Mouse (Mus musculus) liver, embryonic 12.5 days (tissue): ENCODE results near the gene Adh1. TPM values are rescaled to one million over a fixed set of nuclear protein-coding genes. Genes with fewer than 3 reads are reported as not detected.

ENCODE experiments used
- ATAC-seq: fragments of 200-750 bp; cut with Nextera tagmentation; 2 replicates; pipeline ENCODE4 v1.8.0; 2017; ENCODE audit warnings: moderate number of reproducible peaks, mild to moderate bottlenecking, moderate library complexity
- H3K27ac ChIP-seq: fragments of 300-500 bp; sonication (generic); 2 replicates; pipeline ENCODE4 v1.5.1; 2016; ENCODE audit warnings: mild to moderate bottlenecking
- H3K27me3 ChIP-seq: fragments of 300-500 bp; sonication (generic); replicated peaks from 2 replicates; pipeline ENCODE4 v1.6.1; 2016; ENCODE audit warnings: mild to moderate bottlenecking, moderate library complexity
- H3K36me3 ChIP-seq: fragments of 300-500 bp; sonication (generic); 2 replicates; pipeline ENCODE4 v1.6.1; 2016; ENCODE audit warnings: mild to moderate bottlenecking, moderate library complexity
- H3K4me1 ChIP-seq: fragments of 300-500 bp; sonication (generic); 2 replicates; pipeline ENCODE4 v1.6.1; 2016
- H3K4me2 ChIP-seq: fragments of 300-500 bp; sonication (generic); 2 replicates; pipeline ENCODE4 v1.6.1; 2016; ENCODE audit warnings: mild to moderate bottlenecking, moderate library complexity
- H3K4me3 ChIP-seq: fragments of 300-500 bp; sonication (generic); 2 replicates; pipeline ENCODE4 v1.5.1; 2016; ENCODE audit warnings: mild to moderate bottlenecking, moderate library complexity
- H3K9ac ChIP-seq: fragments of 300-500 bp; sonication (generic); 2 replicates; pipeline ENCODE4 v1.6.1; 2016; ENCODE audit warnings: mild to moderate bottlenecking, moderate library complexity
- H3K9me3 ChIP-seq: fragments of 300-500 bp; sonication (generic); replicated peaks from 2 replicates; pipeline ENCODE4 v1.6.1; 2016; ENCODE audit warnings: mild to moderate bottlenecking, moderate library complexity
- WGBS: fragments of 180-500 bp; shearing (Covaris S2); methylation state at CpG from one replicate; pipeline ENCODE4 v1.1.7; 2016; ENCODE audit not compliant: insufficient replicate concordance; 5-methylcytosine and 5-hydroxymethylcytosine counted together
- polyA plus RNA-seq: library from polyadenylated mRNA; unstranded; fragments of >200 nt; fragmentation: Nextera tagmentation; extraction: Ambion mirVana; gene quantifications from 2 replicates; pipeline ENCODE4 v1.2.1, GENCODE M21; 2016

The Adh1 gene
- polyA plus RNA-seq, 1 experiment from 2014 or later = 0.92 TPM

GRCm38 (mm10) chr3:138263154-138263930 is 2.6 kb downstream of the Adh1 start:
- no peaks in the 10 kb centered on the region for H3K36me3 ChIP-seq
- 45% methylated on average over 5 of the region's 5 CpGs for WGBS
- H3K27ac ChIP-seq = no peak overlapping the region
- ATAC-seq = no peak
- no peaks in the 10 kb centered on the region for H3K9me3 ChIP-seq
- H3K4me3 ChIP-seq = no peak overlapping the region
- no peaks in the 10 kb centered on the region for H3K27me3 ChIP-seq
- H3K4me1 ChIP-seq = no peaks in the 10 kb centered on the region
- H3K4me2 ChIP-seq = no peak overlapping the region
- H3K9ac ChIP-seq = no peak overlapping the region

- Histone ChIP-seq H3K9ac (no peak overlapping the region), H3K9me3 (no peaks in the 10 kb centered on the region), H3K27me3 (no peaks in the 10 kb centered on the region), H3K27ac (no peak overlapping the region), H3K4me1 (no peaks in the 10 kb centered on the region), H3K4me2 (no peak overlapping the region), H3K4me3 (no peak overlapping the region), H3K36me3 (no peaks in the 10 kb centered on the region)
- WGBS = 68% methylated on average over 3 of the region's 3 CpGs
- no peak for ATAC-seq
Observed at GRCm38 (mm10) chr3:138264648-138265047, 3.9 kb downstream of the Adh1 start.

- no peaks in the 10 kb centered on the region for H3K4me1 ChIP-seq
- WGBS = 31% methylated on average over 1 of the region's 1 CpGs
- ATAC-seq = no peak
Observed at GRCm38 (mm10) chr3:138270507-138270906, 9.7 kb downstream of the Adh1 start.

GRCm38 (mm10) chr3:138271297-138271696 is 10.5 kb downstream of the Adh1 start:
- WGBS = 70% methylated on average over 2 of the region's 2 CpGs
- no peak for ATAC-seq

More at GRCm38 (mm10) chr3:138270507-138270906, 9.7 kb downstream of the Adh1 start:
- no peaks in the 10 kb centered on the region for H3K9me3 ChIP-seq
- no peak overlapping the region for H3K27ac ChIP-seq
- H3K27me3 ChIP-seq = no peaks in the 10 kb centered on the region
- no peaks in the 10 kb centered on the region for H3K36me3 ChIP-seq
- H3K4me3 ChIP-seq = no peak overlapping the region
- H3K9ac ChIP-seq = no peak overlapping the region
- no peak overlapping the region for H3K4me2 ChIP-seq

GRCm38 (mm10) chr3:138273080-138273479 is 12.3 kb downstream of the Adh1 start:
- no peaks in the 10 kb centered on the region for H3K4me1 ChIP-seq
- WGBS = 76% methylated on average over 7 of the region's 7 CpGs
- no peaks in the 10 kb centered on the region for H3K9me3 ChIP-seq
- H3K27ac ChIP-seq = no peak overlapping the region
- H3K4me2 ChIP-seq = no peak overlapping the region
- H3K36me3 ChIP-seq = no peaks in the 10 kb centered on the region
- ATAC-seq = no peak
- no peak overlapping the region for H3K4me3 ChIP-seq
- H3K9ac ChIP-seq = no peak overlapping the region
- no peaks in the 10 kb centered on the region for H3K27me3 ChIP-seq

More at GRCm38 (mm10) chr3:138271297-138271696, 10.5 kb downstream of the Adh1 start:
- H3K4me1 ChIP-seq = no peaks in the 10 kb centered on the region
- H3K4me2 ChIP-seq = no peak overlapping the region
- no peak overlapping the region for H3K4me3 ChIP-seq
- no peaks in the 10 kb centered on the region for H3K36me3 ChIP-seq
- no peak overlapping the region for H3K27ac ChIP-seq
- no peaks in the 10 kb centered on the region for H3K27me3 ChIP-seq
- H3K9ac ChIP-seq = no peak overlapping the region
- no peaks in the 10 kb centered on the region for H3K9me3 ChIP-seq

GRCm38 (mm10) chr3:138275100-138275499 is 14.3 kb downstream of the Adh1 start:
- ATAC-seq = no peak
- Histone ChIP-seq H3K4me3 (no peak overlapping the region), H3K27me3 (no peaks in the 10 kb centered on the region), H3K4me1 (no peaks in the 10 kb centered on the region), H3K9me3 (no peaks in the 10 kb centered on the region), H3K27ac (no peak overlapping the region), H3K36me3 (no peaks in the 10 kb centered on the region), H3K4me2 (no peak overlapping the region), H3K9ac (no peak overlapping the region)
- 63% methylated on average over 3 of the region's 3 CpGs for WGBS

- no peak overlapping the region for H3K4me2 ChIP-seq
- no peaks in the 10 kb centered on the region for H3K36me3 ChIP-seq
- WGBS = 76% methylated on average over 9 of the region's 9 CpGs
- no peak for ATAC-seq
- no peaks in the 10 kb centered on the region for H3K4me1 ChIP-seq
- H3K9ac ChIP-seq = no peak overlapping the region
- H3K27ac ChIP-seq = no peak overlapping the region
- no peaks in the 10 kb centered on the region for H3K27me3 ChIP-seq
- H3K4me3 ChIP-seq = no peak overlapping the region
- no peaks in the 10 kb centered on the region for H3K9me3 ChIP-seq
Observed at GRCm38 (mm10) chr3:138282556-138282955, 21.8 kb downstream of the Adh1 start.

GRCm38 (mm10) chr3:138283831-138284230 is 23.0 kb downstream of the Adh1 start:
- H3K9ac ChIP-seq = no peak overlapping the region
- H3K4me3 ChIP-seq = no peak overlapping the region
- WGBS = 83% methylated on average over 1 of the region's 1 CpGs
- H3K4me2 ChIP-seq = no peak overlapping the region
- H3K36me3 ChIP-seq = no peaks in the 10 kb centered on the region
- H3K27ac ChIP-seq = no peak overlapping the region
- H3K4me1 ChIP-seq = no peaks in the 10 kb centered on the region
- H3K27me3 ChIP-seq = no peaks in the 10 kb centered on the region
- no peaks in the 10 kb centered on the region for H3K9me3 ChIP-seq
- ATAC-seq = no peak

- 69% methylated on average over 7 of the region's 7 CpGs for WGBS
- Histone ChIP-seq H3K9ac (no peak overlapping the region), H3K27me3 (no peaks in the 10 kb centered on the region), H3K9me3 (no peaks in the 10 kb centered on the region), H3K4me2 (no peak overlapping the region), H3K27ac (no peak overlapping the region), H3K36me3 (no peaks in the 10 kb centered on the region), H3K4me3 (no peak overlapping the region), H3K4me1 (no peaks in the 10 kb centered on the region)
- ATAC-seq = no peak
Observed at GRCm38 (mm10) chr3:138285986-138286385, 25.2 kb downstream of the Adh1 start.

GRCm38 (mm10) chr3:138287686-138288085 is 26.9 kb downstream of the Adh1 start:
- Histone ChIP-seq H3K4me1 (no peaks in the 10 kb centered on the region), H3K27ac (no peak overlapping the region), H3K4me2 (no peak overlapping the region), H3K27me3 (no peaks in the 10 kb centered on the region), H3K36me3 (no peaks in the 10 kb centered on the region), H3K9me3 (no peaks in the 10 kb centered on the region), H3K4me3 (no peak overlapping the region), H3K9ac (no peak overlapping the region)
- 67% methylated on average over 4 of the region's 4 CpGs for WGBS
- ATAC-seq = no peak

GRCm38 (mm10) chr3:138290672-138291071 is 29.9 kb downstream of the Adh1 start:
- no peak overlapping the region for H3K4me2 ChIP-seq
- H3K4me1 ChIP-seq = no peaks in the 10 kb centered on the region
- no peak overlapping the region for H3K27ac ChIP-seq
- no peaks in the 10 kb centered on the region for H3K9me3 ChIP-seq
- H3K4me3 ChIP-seq = no peak overlapping the region
- no peak overlapping the region for H3K9ac ChIP-seq
- H3K36me3 ChIP-seq = no peaks in the 10 kb centered on the region
- 52% methylated on average over 2 of the region's 2 CpGs for WGBS
- no peaks in the 10 kb centered on the region for H3K27me3 ChIP-seq
- ATAC-seq = no peak

- no peak overlapping the region for H3K27ac ChIP-seq
- H3K27me3 ChIP-seq = no peaks in the 10 kb centered on the region
- WGBS = 76% methylated on average over 4 of the region's 4 CpGs
- H3K4me2 ChIP-seq = no peak overlapping the region
- H3K4me1 ChIP-seq = no peaks in the 10 kb centered on the region
- no peak for ATAC-seq
- H3K9ac ChIP-seq = no peak overlapping the region
- H3K4me3 ChIP-seq = no peak overlapping the region
- no peaks in the 10 kb centered on the region for H3K36me3 ChIP-seq
- no peaks in the 10 kb centered on the region for H3K9me3 ChIP-seq
Observed at GRCm38 (mm10) chr3:138291529-138292117, 30.8 kb downstream of the Adh1 start.
